Mouse (Mus musculus) heart, adult 2 months (tissue): ENCODE measurements at regions not wholly inside any gene's neighbourhood (a gene's known extent, or its start where the extent isn't known, plus 50 kb on each side); places are given as distances from the start of the nearest gene placed in this dataset.

Experiments
- CTCF ChIP-seq: fragments of 200-600 bp; IDR thresholded peaks from 2 replicates; pipeline ENCODE4 v1.8.1; 2022; ENCODE audit warnings: antibody characterized with exemption, mild to moderate bottlenecking, moderate library complexity
- EP300 ChIP-seq: fragments of 200-500 bp; IDR thresholded peaks from 2 replicates; pipeline ENCODE4 v1.6.1; 2011; ENCODE audit warnings: low read depth, low read length, control low read depth; ENCODE audit not compliant: insufficient read depth
- POLR2A ChIP-seq: fragments of 200-500 bp; IDR thresholded peaks from 2 replicates; pipeline ENCODE4 v1.6.1; 2011; ENCODE audit warnings: mild to moderate bottlenecking, low read depth, low read length, control low read depth; ENCODE audit not compliant: insufficient read depth

- peak; percentile 95 for TF ChIP-seq CTCF
- TF ChIP-seq POLR2A = peak; percentile 78
- peak; percentile 88 for TF ChIP-seq EP300
Observed at GRCm38 (mm10) chr9:88241203-88241995, 85.6 kb upstream of the Nt5e start.
